Mouse (Mus musculus) midbrain, postnatal 0 days (tissue): ENCODE data around the gene Eps15l1. TPM values are rescaled to one million over a fixed set of nuclear protein-coding genes. Genes with fewer than 3 reads are reported as not detected.

Experiments used
- ATAC-seq: fragments of 200-750 bp; cut with Nextera tagmentation; 2 replicates; pipeline ENCODE4 v1.8.0; 2017; ENCODE audit warnings: moderate number of reproducible peaks, mild to moderate bottlenecking, moderate TSS enrichment, moderate library complexity; ENCODE audit not compliant: low FRiP score
- DNase-seq: peaks from one replicate; pipeline ENCODE4 v3.0.0-alpha.2; 2015; ENCODE audit warnings: low spot score
- H3K27ac ChIP-seq: fragments of 300-500 bp; sonication (generic); 2 replicates; pipeline ENCODE4 v1.5.1; 2014; ENCODE audit warnings: low read depth, mild to moderate bottlenecking, low read length, mixed read lengths
- H3K27me3 ChIP-seq: fragments of 300-500 bp; sonication (generic); 2 replicates; pipeline ENCODE4 v1.6.1; 2014; ENCODE audit warnings: low read length, control low read depth, mixed read lengths; ENCODE audit not compliant: insufficient read depth
- H3K36me3 ChIP-seq: fragments of 300-500 bp; sonication (generic); 2 replicates; pipeline ENCODE4 v1.6.1; 2014; ENCODE audit warnings: low read length, control low read depth, mixed read lengths; ENCODE audit not compliant: insufficient read depth
- H3K4me1 ChIP-seq: fragments of 300-500 bp; sonication (generic); 2 replicates; pipeline ENCODE4 v1.6.1; 2014; ENCODE audit warnings: mild to moderate bottlenecking, control low read depth, antibody characterized with exemption, low read length, mixed read lengths; ENCODE audit not compliant: insufficient read depth
- H3K4me2 ChIP-seq: fragments of 300-500 bp; sonication (generic); 2 replicates; pipeline ENCODE4 v1.6.1; 2014; ENCODE audit warnings: low read depth, mild to moderate bottlenecking, low read length, mixed read lengths; ENCODE audit not compliant: poor library complexity, severe bottlenecking
- H3K4me3 ChIP-seq: fragments of 300-500 bp; sonication (generic); 2 replicates; pipeline ENCODE4 v1.5.1; 2014; ENCODE audit warnings: low read depth, mild to moderate bottlenecking, low read length, moderate library complexity
- H3K9ac ChIP-seq: fragments of 300-500 bp; sonication (generic); replicated peaks from 2 replicates; pipeline ENCODE4 v1.6.1; 2014; ENCODE audit warnings: mild to moderate bottlenecking, low read length, moderate library complexity, mixed read lengths; ENCODE audit not compliant: poor library complexity, severe bottlenecking
- H3K9me3 ChIP-seq: fragments of 300-500 bp; sonication (generic); 2 replicates; pipeline ENCODE4 v1.6.1; 2016; ENCODE audit warnings: low read length, control low read depth
- CTCF ChIP-seq: IDR thresholded peaks from 2 replicates; pipeline ENCODE4 v1.5.1; 2016; ENCODE audit warnings: antibody characterized with exemption, mild to moderate bottlenecking
- WGBS: fragments of 180-500 bp; shearing (Covaris S2); extraction: QIAGEN DNeasy Blood & Tissue Kit; methylation state at CpG from one replicate; pipeline ENCODE4 v1.1.7; 2014; 5-methylcytosine and 5-hydroxymethylcytosine counted together
- polyA plus RNA-seq: library from polyadenylated mRNA; unstranded; fragments of >200 nt; fragmentation: Nextera tagmentation; extraction: Ambion mirVana; gene quantifications from 2 replicates; pipeline ENCODE4 v1.2.1, GENCODE M21; 2015
- total RNA-seq: library from RNA; depleted of rRNA; stranded (reverse); fragments of >200 nt; gene quantifications from 2 replicates; pipeline ENCODE4 v1.2.3, GENCODE M21; 2014

The Eps15l1 gene
- total and polyA plus RNA-seq, 2 experiments from 2014 or later: 51.3 to 65.7 TPM

- Histone ChIP-seq H3K4me1 (no peaks in the 10 kb centered on the region), H3K4me2 (no peak overlapping the region), H3K27me3 (no peaks in the 10 kb centered on the region), H3K27ac (no peak overlapping the region), H3K9me3 (no peaks in the 10 kb centered on the region), H3K36me3 (peaks cover 53% of the 10 kb centered on the region), H3K9ac (no peak overlapping the region), H3K4me3 (no peak overlapping the region)
- no peak for ATAC-seq
- no peak for DNase-seq
- TF ChIP-seq CTCF: no peak
- WGBS: 83% methylated on average over 11 of the region's 11 CpGs
These were observed 67.0 kb downstream of the Eps15l1 start for GRCm38 (mm10) chr8:72354272-72354671.

- DNase-seq (no peak), ATAC-seq (no peak)
- H3K9ac ChIP-seq: no peak overlapping the region
- no peaks in the 10 kb centered on the region for H3K27me3 ChIP-seq
- peaks cover 50% of the 10 kb centered on the region for H3K36me3 ChIP-seq
- no peak overlapping the region for H3K27ac ChIP-seq
- H3K4me2 ChIP-seq: no peak overlapping the region
- H3K4me3 ChIP-seq: no peak overlapping the region
- WGBS: 93% methylated on average over 7 of the region's 7 CpGs
- H3K4me1 ChIP-seq: no peaks in the 10 kb centered on the region
- H3K9me3 ChIP-seq: no peaks in the 10 kb centered on the region
- TF ChIP-seq CTCF: no peak
These were observed 67.6 kb downstream of the Eps15l1 start for GRCm38 (mm10) chr8:72353700-72354045.

DNA sequence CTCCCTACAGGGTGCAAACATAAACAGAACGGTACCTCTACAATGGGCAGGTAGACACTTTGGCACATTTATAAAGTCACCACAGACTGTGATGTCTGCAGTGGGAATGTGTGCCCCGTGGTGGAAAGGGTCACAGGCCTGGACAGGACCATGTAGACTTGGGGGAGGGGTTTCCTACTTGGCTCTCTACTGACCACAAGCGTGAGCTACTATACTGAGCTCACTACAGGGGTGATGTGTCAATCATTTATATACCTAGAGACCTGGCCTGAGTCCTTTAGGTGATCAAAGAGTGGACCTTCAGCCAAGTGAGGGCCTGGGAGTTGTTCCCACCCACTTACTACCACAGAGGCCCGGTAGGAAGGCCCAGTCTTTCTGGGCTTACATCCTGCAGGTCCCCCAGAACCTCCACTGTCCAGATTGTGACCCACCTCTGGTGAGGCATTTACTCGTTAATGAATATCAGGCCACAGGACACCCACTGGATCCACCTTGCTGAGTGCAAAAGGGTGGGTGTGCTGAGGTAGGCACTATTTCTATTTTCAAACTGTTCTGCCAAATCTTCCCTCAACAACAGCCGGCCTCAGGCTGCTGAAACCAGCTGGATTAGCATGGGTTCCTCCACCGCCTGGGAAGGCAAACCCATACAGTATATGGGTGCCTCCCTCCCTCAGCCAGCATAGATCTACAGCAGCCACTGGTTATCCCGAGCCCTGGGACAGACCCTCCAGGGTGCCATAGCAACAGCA is 68.1 kb downstream of the Eps15l1 start:
- 81% methylated on average over 8 of the region's 8 CpGs for WGBS
- Histone ChIP-seq H3K4me3 (no peak overlapping the region), H3K9ac (no peak overlapping the region), H3K27ac (no peak overlapping the region), H3K27me3 (no peaks in the 10 kb centered on the region), H3K9me3 (no peaks in the 10 kb centered on the region), H3K36me3 (peaks cover 46% of the 10 kb centered on the region), H3K4me2 (no peak overlapping the region), H3K4me1 (no peaks in the 10 kb centered on the region)
- DNase-seq (no peak), ATAC-seq (no peak)
- no peak for TF ChIP-seq CTCF

GRCm38 (mm10) chr8:72351405-72352005 is 69.8 kb downstream of the Eps15l1 start:
- Histone ChIP-seq H3K4me2 (no peak overlapping the region), H3K27me3 (no peaks in the 10 kb centered on the region), H3K27ac (no peak overlapping the region), H3K36me3 (peaks cover 42% of the 10 kb centered on the region), H3K4me1 (no peaks in the 10 kb centered on the region), H3K9me3 (no peaks in the 10 kb centered on the region), H3K9ac (no peak overlapping the region), H3K4me3 (no peak overlapping the region)
- WGBS: 90% methylated on average over 7 of the region's 7 CpGs
- TF ChIP-seq CTCF: no peak
- no peak for DNase-seq
- no peak for ATAC-seq

- H3K9ac ChIP-seq: no peak overlapping the region
- no peak for TF ChIP-seq CTCF
- H3K4me3 ChIP-seq: no peak overlapping the region
- WGBS: 93% methylated on average over 8 of the region's 8 CpGs
- H3K36me3 ChIP-seq: peaks cover 37% of the 10 kb centered on the region
- H3K4me1 ChIP-seq: no peaks in the 10 kb centered on the region
- no peak overlapping the region for H3K27ac ChIP-seq
- no peak for ATAC-seq
- no peak for DNase-seq
- H3K27me3 ChIP-seq: no peaks in the 10 kb centered on the region
- H3K4me2 ChIP-seq: no peak overlapping the region
- no peaks in the 10 kb centered on the region for H3K9me3 ChIP-seq
These were observed 70.5 kb downstream of the Eps15l1 start for GRCm38 (mm10) chr8:72350727-72351126.

DNA sequence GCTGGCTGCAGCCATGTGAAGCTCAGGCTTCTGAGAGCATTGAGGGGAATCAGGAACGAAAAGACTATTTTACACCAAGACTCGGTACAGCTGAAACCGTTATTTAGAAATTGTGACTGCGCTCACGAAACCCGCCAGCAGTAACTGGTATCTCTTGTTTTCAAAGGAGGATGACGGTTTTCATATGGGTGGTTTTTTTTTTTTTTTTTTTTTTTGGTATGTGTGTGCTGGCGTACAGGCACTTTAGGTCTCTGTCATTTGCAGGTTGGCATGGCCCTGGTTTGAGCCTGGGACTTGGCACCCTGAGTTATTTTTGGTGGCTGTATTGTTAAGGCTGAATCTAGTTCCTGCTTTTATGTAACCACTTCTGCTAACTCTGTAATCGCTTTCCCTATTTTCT is 71.4 kb downstream of the Eps15l1 start:
- Histone ChIP-seq H3K36me3 (peaks cover 38% of the 10 kb centered on the region), H3K4me1 (no peaks in the 10 kb centered on the region), H3K27ac (no peak overlapping the region), H3K9ac (no peak overlapping the region), H3K27me3 (no peaks in the 10 kb centered on the region), H3K9me3 (no peaks in the 10 kb centered on the region), H3K4me3 (no peak overlapping the region), H3K4me2 (no peak overlapping the region)
- no peak for TF ChIP-seq CTCF
- 89% methylated on average over 9 of the region's 9 CpGs for WGBS
- ATAC-seq (no peak), DNase-seq (no peak)
